Mouse (Mus musculus) spleen, adult 2 months (tissue): ENCODE data around the gene Mcpt4.

Source experiments
- CTCF ChIP-seq: fragments of 200-500 bp; IDR thresholded peaks from 2 replicates; pipeline ENCODE4 v1.5.1; 2011; ENCODE audit warnings: mild to moderate bottlenecking, inconsistent platforms; ENCODE audit not compliant: insufficient read depth, insufficient read length, insufficient replicate concordance; ENCODE audit errors: extremely low read depth
- POLR2A ChIP-seq: fragments of 200-500 bp; IDR thresholded peaks from 2 replicates; pipeline ENCODE4 v1.6.1; 2011; ENCODE audit warnings: low read depth, low read length, inconsistent platforms

DNA sequence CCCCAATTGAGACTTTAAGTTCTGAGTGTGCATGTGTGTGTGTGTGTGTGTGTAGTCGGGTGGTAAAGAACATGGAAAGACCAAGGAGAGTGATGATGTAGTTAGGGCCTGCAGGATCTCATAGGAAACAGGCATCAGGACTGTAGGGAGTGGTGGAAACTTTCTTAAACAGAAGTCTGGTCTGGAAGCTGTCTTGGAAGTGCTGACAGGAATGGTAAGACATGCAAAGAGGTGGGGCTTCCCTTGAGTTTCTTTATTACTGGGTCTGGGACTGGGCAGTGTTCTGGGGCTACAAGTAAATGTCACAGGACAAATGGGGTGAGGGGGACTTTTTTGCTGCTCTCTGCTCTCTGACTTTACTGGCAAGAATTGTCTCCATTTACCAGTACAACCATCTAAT lies 35.5 kb upstream of the Mcpt4 start:
- TF ChIP-seq CTCF = no peak
- no peak for TF ChIP-seq POLR2A
